Mouse (Mus musculus) G1E (cell line): ENCODE data around the gene Spata5. TPM values are rescaled to one million over a fixed set of nuclear protein-coding genes. Genes with fewer than 3 reads are reported as not detected.

ENCODE experiments used
- ATAC-seq: 2 replicates; pipeline ENCODE4 v1.8.0; 2016; ENCODE audit warnings: mild to moderate bottlenecking; ENCODE audit not compliant: insufficient number of reproducible peaks, poor library complexity, low FRiP score, severe bottlenecking; ENCODE audit errors: extremely low read depth
- DNase-seq: peaks from one replicate; pipeline ENCODE4 v3.0.0; 2012; ENCODE audit warnings: low spot score
- H3K27me3 ChIP-seq: 2 replicates; pipeline ENCODE4 v1.6.1; 2012; ENCODE audit warnings: mild to moderate bottlenecking, low read length, inconsistent platforms; ENCODE audit not compliant: insufficient read depth
- H3K36me3 ChIP-seq: replicated peaks from 2 replicates; pipeline ENCODE3; 2012; ENCODE audit warnings: mild to moderate bottlenecking, inconsistent platforms
- H3K4me1 ChIP-seq: 2 replicates; pipeline ENCODE4 v1.6.1; 2012; ENCODE audit warnings: low read depth, low read length, inconsistent platforms, mixed read lengths; ENCODE audit not compliant: insufficient read depth
- H3K4me3 ChIP-seq: 2 replicates; pipeline ENCODE4 v1.5.1; 2012; ENCODE audit warnings: low read depth, mild to moderate bottlenecking, inconsistent platforms, low read length, moderate library complexity, mixed read lengths
- H3K9me3 ChIP-seq: replicated peaks from 2 replicates; pipeline ENCODE4 v1.6.1; 2012; ENCODE audit warnings: inconsistent platforms
- CTCF ChIP-seq: IDR thresholded peaks from 2 replicates; pipeline ENCODE4 v1.5.1; 2012; ENCODE audit warnings: low read depth, low read length, inconsistent platforms, mixed read lengths
- GATA1 ChIP-seq: IDR thresholded peaks from 2 replicates; pipeline ENCODE4 v1.6.1; 2012; ENCODE audit warnings: borderline replicate concordance, low read length, inconsistent platforms, mixed read lengths
- GATA2 ChIP-seq: IDR thresholded peaks from 2 replicates; pipeline ENCODE4 v1.6.1; 2012; ENCODE audit warnings: low read depth, low read length, inconsistent platforms, borderline replicate concordance
- POLR2AphosphoS5 ChIP-seq: IDR thresholded peaks from 2 replicates; pipeline ENCODE4 v1.6.1; 2012; ENCODE audit warnings: low read depth, low read length, inconsistent platforms; ENCODE audit not compliant: insufficient replicate concordance
- TAL1 ChIP-seq: conservative IDR thresholded peaks from 2 replicates; pipeline ENCODE4 v1.6.1; 2012; ENCODE audit warnings: low read depth, low read length, inconsistent platforms, mixed read lengths
- polyA plus RNA-seq: library from polyadenylated mRNA; stranded (reverse); fragments of >175 nt; gene quantifications from 2 replicates; pipeline ENCODE4 v1.2.3, GENCODE M21; 2012
- total RNA-seq, 2 experiments: library from RNA; stranded (forward) in 1 of 2; stranded (reverse) in 1 of 2; fragments of 200-1000 nt in 1 of 2; fragments of >200 nt in 1 of 2; fragmentation: Nextera tagmentation in 1 of 2; gene quantifications; 2 replicates each; pipeline ENCODE4 v1.2.3; 2014 to 2017

The Spata5 gene
- total RNA-seq (2014; fragmentation: Nextera tagmentation) (56.8 and 66.8 TPM in 2 replicates), total RNA-seq (2017) (175 and 176 TPM in 2 replicates), polyA plus RNA-seq (16.2 and 25.1 TPM in 2 replicates)

DNA sequence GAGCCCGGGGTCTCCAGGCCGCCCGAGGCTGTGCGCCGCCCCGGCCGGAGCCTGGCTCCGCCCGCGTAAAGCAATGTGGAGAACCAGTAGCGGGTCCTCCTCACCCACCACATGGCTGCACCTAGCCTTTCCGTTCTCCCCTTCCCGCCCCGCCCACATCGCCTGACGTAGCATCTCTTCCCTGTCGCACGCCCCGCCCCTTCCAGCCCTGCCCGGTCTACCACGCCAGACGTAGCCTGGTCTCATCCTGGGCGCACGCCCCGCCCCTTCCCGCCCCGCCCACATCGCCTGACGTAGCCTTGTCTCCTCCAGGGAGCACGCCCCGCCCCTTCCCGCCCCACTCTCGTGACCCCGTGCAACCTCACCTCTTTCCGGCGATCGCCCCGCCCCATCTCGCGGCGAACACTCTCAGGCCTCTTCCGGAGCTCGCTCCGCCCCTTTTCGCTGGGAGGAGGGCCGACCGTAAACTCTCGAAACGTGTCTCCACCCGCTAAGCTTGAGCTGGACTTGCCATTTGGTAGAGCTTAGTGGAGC is at the start of gene Spata5:
Gene Spata5 (plus strand): TSS at position 439 of the 534 bp plus-strand sequence.
- Histone ChIP-seq H3K4me3 (peak within 1 kb of the TSS; percentile 95), H3K27me3 (no peaks in the 10 kb centered on the region), H3K4me1 (peaks cover 40% of the 10 kb centered on the region), H3K36me3 (peaks cover 31% of the 10 kb centered on the region), H3K9me3 (no peaks in the 10 kb centered on the region)
- TF ChIP-seq GATA2, result no peak
- TF ChIP-seq POLR2AphosphoS5, result no peak
- no peak for TF ChIP-seq CTCF
- TF ChIP-seq GATA1, result no peak
- TF ChIP-seq TAL1, result no peak
- DNase-seq (peak; percentile 90), ATAC-seq (peak; percentile 81)

DNA sequence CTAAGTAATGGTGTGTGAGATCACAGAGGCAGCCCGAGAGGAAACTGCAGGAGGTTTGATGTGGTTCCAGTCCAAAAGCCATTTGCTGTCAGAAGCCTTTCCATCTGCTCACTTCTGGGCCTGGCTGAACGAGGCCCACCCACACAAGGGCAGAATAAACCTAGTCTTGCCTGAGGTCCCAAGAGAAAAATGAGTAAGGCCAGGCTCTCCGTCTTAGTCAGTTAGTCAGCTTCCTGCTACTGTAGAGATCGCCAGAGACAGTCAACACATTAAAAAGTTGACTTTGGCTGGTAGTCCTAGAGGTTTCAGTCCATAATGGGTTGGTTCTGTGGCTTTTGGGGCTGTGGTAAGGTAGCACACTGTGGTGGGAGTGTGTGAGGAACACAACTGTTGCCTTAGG is 49.3 kb upstream of the Spata5 start:
- H3K27me3 ChIP-seq, result no peaks in the 10 kb centered on the region; the same call in 1 of the 2 replicates
- peaks cover 11% of the 10 kb centered on the region for H3K4me1 ChIP-seq
- TF ChIP-seq GATA2, result no peak
- no peak for TF ChIP-seq CTCF
- no peak for TF ChIP-seq GATA1
- no peak for TF ChIP-seq POLR2AphosphoS5
- TF ChIP-seq TAL1, result no peak
- no peak for ATAC-seq
- H3K36me3 ChIP-seq, result no peaks in the 10 kb centered on the region
- DNase-seq, result no peak
- H3K4me3 ChIP-seq, result no peak overlapping the region
- no peaks in the 10 kb centered on the region for H3K9me3 ChIP-seq

DNA sequence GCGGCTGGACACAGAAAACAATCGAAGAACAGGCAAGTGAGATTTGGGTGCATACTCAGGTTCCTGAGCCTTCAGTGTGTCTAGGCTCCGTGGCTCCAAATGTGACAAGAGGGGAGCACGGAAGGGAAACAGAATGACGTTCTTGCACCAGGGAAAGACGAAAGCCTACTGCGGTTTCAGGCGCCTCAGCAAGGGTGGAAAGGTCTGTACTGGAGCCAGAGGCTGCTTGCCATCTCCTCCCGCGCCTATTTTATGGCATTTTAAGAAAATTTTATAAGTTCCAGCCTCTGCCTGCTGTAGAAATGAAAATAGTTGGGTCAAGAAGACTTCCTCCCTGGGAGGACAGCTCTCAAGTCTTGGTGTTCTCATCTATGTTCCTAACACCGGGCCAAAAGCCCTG is 46.0 kb upstream of the Spata5 start:
- DNase-seq (no peak), ATAC-seq (no peak)
- no peaks in the 10 kb centered on the region for H3K9me3 ChIP-seq
- peaks cover 12% of the 10 kb centered on the region; the same call in 1 of the 2 replicates for H3K4me1 ChIP-seq
- H3K36me3 ChIP-seq, result no peaks in the 10 kb centered on the region
- TF ChIP-seq CTCF, result no peak
- TF ChIP-seq TAL1, result no peak
- TF ChIP-seq GATA2, result no peak
- TF ChIP-seq POLR2AphosphoS5, result no peak
- TF ChIP-seq GATA1, result no peak
- H3K4me3 ChIP-seq, result no peak overlapping the region
- no peaks in the 10 kb centered on the region; the same call in 1 of the 2 replicates for H3K27me3 ChIP-seq

DNA sequence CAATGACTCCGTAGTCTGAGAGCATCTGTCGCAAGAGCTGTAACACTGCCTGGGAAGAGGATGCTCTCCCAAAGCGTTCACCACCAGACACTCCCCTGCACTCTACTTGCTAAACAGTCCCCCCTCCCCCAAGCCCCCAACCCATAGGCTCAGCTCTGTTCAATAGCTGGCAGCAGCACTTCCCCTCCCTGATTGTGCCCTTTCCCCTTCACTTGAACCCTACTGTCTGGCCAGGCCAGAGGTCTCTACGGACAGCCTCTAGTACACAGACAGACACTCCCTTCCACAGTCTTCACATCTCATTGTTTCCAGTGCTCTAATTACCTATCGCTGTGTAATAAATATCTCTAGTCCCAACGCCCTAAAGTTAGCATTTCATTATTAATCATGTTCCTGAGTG is 41.8 kb upstream of the Spata5 start:
- H3K27me3 ChIP-seq, result peaks cover 6% of the 10 kb centered on the region
- H3K36me3 ChIP-seq, result no peaks in the 10 kb centered on the region
- TF ChIP-seq GATA2 (no peak), POLR2AphosphoS5 (no peak), GATA1 (no peak), CTCF (no peak), TAL1 (no peak)
- ATAC-seq (no peak), DNase-seq (no peak)
- H3K9me3 ChIP-seq, result no peaks in the 10 kb centered on the region
- no peak overlapping the region for H3K4me3 ChIP-seq
- H3K4me1 ChIP-seq, result peaks cover 14% of the 10 kb centered on the region; the same call in 1 of the 2 replicates

DNA sequence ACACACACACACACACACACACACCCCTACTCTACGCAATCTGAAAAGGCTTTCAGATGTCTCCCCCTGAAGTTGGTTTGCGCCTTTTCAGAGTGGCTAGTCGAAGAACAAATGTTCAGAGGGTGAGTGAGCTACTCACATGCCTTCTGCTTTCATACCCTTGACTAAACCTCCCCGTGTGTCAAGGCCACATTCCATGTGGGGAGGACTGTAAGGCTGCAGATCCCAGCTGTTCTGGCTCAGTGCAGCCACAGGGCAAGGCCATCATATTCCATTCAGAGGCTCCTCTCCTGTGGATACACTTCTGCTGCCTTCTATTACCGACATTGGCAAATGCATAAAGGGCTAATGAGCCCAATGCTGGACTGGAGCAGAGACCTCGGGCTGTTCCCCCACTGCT is 41.3 kb upstream of the Spata5 start:
- no peak for ATAC-seq

DNA sequence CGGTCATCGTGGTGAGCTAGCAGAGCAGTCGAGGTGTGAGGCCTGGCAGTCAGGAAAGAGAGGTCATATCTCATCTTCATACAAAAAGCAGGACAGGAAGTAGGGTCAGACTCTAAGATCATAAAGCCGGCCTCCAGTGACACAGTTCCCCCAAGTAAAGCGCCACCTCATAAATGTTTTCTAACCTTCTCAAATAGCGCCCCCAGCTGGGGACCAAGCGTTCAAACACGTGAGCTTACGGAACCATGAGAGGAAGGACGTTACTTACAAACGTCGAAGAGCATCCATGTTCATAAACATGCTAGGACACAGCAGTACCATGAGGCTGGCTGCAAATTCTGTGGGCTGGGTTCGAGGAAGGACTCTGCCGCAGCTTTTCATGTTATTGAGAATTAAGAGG is 40.5 kb upstream of the Spata5 start:
- Histone ChIP-seq H3K4me3 (no peak overlapping the region), H3K27me3 (peaks cover 8% of the 10 kb centered on the region), H3K4me1 (peaks cover 14% of the 10 kb centered on the region; the same call in 1 of the 2 replicates), H3K36me3 (no peaks in the 10 kb centered on the region), H3K9me3 (no peaks in the 10 kb centered on the region)
- no peak for ATAC-seq
- TF ChIP-seq GATA2 (no peak), TAL1 (no peak), CTCF (no peak), GATA1 (no peak), POLR2AphosphoS5 (no peak)
- DNase-seq, result no peak

More for the DNA sequence above, 41.3 kb upstream of the Spata5 start:
- H3K4me3 ChIP-seq, result no peak overlapping the region
- peaks cover 14% of the 10 kb centered on the region; the same call in 1 of the 2 replicates for H3K4me1 ChIP-seq
- H3K27me3 ChIP-seq, result peaks cover 6% of the 10 kb centered on the region
- TF ChIP-seq CTCF, result no peak
- H3K36me3 ChIP-seq, result no peaks in the 10 kb centered on the region
- no peaks in the 10 kb centered on the region for H3K9me3 ChIP-seq
- no peak for DNase-seq
